Mouse (Mus musculus) layer of hippocampus, postnatal 14 days (tissue): ENCODE data around the gene Uri1. TPM values are rescaled to one million over a fixed set of nuclear protein-coding genes. Genes with fewer than 3 reads are reported as not detected.

Experiments
- DNase-seq, 2 experiments: peaks; one replicate each; pipeline ENCODE4 v3.0.0; 2021 to 2022; ENCODE audit warnings: low spot score in 2 of 2, mixed read lengths in 1 of 2
- long read RNA-seq, 2 experiments: library from polyadenylated mRNA; stranded (forward); transcript quantifications; one replicate each; pipeline ENCODE4 v2.0.0; 2021
- total RNA-seq, 2 experiments: library from RNA; stranded (reverse); gene quantifications; 2 replicates each; pipeline ENCODE4 v1.2.3; 2021

Uri1 gene
- 10 to 100 TPM; 45.4 to 48.4 TPM for total RNA-seq
- long read RNA-seq, experiment 1, transcript Uri1-201 (11 exons, 3,441 nt): major isoform, 79 of 90 reads
- long read RNA-seq, experiment 1, partial matches to known transcripts: 3 of 90 reads
- long read RNA-seq, experiment 1, other reads (novel, unspliced or antisense): 8 of 90 reads
- long read RNA-seq, experiment 2, transcript Uri1-201 (11 exons, 3,441 nt): major isoform, 85 of 97 reads
- long read RNA-seq, experiment 2, partial matches to known transcripts: 1 of 97 reads
- long read RNA-seq, experiment 2, other reads (novel, unspliced or antisense): 11 of 97 reads

DNA sequence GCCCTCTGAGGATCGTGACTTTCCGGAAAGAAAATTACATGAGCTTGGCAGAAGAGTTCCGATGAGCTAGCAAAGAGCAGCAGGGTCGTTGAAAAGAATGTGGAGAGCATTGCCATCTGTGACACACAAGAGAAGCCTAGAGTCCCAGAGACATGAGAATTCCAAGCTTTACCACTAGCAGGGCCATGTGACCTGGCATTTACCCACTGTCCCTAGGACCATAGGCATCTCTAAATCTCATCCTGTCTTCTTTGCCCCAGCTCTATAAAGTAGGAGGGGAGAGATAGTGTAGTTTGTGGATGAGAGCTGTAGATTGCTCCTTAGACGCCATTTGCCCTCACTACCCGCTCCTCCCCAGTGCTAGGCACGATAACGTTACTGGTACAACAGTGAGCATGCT, at the start of gene Uri1:
Uri1 (minus strand) TSS at position 101 of the 400 bp plus-strand sequence.
- DNase-seq: no peak

GRCm38 (mm10) chr7:38071065-38071464, 47.7 kb upstream of the Uri1 start:
- DNase-seq: no peak

GRCm38 (mm10) chr7:38070663-38071062, 47.3 kb upstream of the Uri1 start:
- DNase-seq: no peak

DNA sequence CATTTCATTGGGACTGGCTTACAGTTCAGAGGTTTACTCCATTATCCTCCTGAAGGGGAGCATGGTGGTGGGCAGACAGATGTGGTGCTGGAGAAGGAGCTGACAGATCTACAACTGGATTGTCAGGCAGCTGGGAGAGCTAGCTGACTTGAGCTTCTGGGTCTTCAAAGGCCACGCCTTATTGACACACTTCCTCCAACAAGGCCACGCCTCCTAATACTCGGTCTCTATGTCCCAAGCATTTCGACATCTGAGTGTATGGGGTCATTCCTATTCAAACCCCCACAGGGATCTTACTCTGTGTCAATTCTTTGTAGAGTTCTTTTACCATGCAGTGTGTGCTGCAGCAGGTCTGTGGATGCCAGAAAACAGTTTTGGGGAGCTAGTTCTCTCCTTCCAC, 41.1 kb upstream of the Uri1 start:
- no peak for DNase-seq

- DNase-seq: peak; percentile 90 to 91
Observed at GRCm38 (mm10) chr7:38061060-38061970, 38.0 kb upstream of the Uri1 start.

DNA sequence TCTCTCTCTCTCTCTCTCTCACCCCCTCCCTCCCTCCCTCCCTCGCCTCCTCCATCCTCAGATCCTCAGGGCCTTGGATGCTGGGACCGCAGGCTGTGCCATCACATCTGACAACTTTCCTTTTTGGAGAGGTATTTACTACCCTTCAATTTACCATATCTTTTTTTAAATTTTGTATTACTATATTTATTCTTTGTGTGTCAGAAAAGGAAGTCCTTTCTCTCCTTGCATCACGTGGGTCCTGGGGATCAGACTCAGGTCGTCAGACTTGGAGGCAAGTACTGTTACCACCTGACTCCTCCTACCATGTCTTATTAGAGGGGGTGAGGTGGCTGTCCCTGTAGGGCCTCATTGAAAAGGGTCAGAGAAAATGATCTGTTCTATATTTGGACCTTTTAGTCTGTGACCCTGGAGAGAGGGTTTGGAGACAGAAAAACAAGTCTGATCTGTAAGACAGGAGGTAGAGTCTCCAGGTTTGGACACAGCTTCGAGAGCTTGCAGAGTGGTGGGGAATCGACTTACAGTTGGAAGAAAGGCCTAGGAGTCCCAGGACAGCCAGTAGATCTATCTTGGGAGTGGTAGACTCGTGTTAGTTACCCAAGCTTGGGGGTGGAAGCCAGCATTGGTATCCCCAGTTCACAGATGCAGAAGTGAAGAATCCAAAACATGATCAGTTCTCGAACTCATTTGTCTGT, 36.4 kb upstream of the Uri1 start:
- DNase-seq: no peak

- no peak for DNase-seq
Observed at GRCm38 (mm10) chr7:38059096-38059495, 35.7 kb upstream of the Uri1 start.

DNA sequence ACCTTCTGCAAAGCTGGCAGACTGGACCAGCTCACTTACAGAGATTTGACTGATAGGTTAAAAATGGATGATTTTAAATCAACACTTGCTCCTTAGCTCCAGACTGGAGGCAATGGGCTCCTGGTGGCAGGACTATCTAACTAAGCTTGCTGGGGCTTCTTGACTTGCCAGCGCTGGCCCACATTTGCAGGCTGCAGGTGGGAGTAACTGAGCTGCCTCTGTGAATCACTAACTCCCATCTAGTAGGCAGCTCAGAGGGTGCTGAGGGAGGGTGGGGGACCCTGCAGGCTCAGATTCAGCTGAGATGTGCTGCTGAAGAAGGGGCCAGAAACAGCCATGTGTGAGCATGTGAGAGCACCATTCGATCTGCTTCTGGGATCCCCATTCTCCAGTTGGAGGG, 32.6 kb upstream of the Uri1 start:
- DNase-seq: no peak

DNA sequence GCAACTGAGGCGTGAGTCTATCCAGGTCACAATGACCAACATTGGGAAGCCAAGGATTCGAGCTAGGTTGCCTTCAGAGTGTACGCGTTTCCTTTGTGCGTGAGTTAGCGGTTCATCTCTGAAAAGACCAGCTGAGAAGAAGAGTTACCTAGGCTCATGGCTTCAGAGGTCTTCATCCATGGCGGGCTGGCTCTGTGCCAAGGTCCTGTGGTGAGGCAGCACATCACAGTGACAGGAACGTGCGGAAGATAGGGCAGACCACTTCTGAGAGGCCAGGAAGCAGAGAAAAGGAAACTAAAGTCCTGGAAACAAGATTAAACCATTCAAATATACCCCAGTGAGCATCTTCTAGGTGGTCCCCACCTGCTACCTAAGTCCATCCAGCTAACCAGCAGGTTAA, 30.9 kb upstream of the Uri1 start:
- no peak for DNase-seq

DNA sequence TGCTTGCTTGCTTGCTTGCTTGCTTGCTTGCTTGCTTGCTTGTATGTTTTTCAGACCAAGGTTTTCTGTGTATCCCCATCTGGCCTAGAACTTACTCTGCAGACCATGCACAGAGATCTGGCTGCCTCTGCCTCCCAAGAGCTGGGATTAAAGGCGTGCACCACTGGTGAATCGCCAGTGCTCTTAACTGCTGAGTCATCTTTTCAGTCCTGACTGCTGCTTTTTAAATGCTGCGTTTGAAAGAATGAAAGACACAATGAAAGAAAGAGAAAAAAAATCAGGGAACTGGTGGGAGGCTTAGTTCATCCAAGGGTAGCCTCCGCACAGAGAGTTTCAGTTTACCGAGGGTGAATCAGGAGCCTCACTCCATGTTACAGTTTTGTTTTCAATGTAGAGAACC, 23.9 kb upstream of the Uri1 start:
- no peak for DNase-seq

- DNase-seq: no peak
Observed at GRCm38 (mm10) chr7:38041244-38041643, 17.9 kb upstream of the Uri1 start.

- no peak for DNase-seq
Observed at GRCm38 (mm10) chr7:38037586-38037985, 14.2 kb upstream of the Uri1 start.

DNA sequence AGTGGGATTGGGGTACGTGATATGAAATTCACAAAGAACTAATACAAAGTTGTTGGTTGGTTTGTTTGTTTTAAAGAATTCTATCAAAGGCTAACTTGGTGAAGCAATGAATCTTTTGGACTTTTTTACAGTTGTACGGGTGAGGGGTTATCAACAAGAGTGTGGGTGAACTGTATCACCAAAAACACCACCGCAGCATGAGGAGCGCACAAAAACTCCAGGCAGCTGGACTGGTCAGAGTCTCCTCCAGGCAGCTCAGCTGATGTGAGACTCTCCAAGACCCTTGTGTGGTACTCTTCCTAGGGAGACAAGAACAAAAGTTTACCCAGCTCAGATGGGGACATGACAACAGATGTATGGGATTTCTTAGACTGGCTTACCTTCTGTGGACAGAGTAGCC, 7.8 kb upstream of the Uri1 start:
- DNase-seq: no peak

GRCm38 (mm10) chr7:38030606-38031005, 7.3 kb upstream of the Uri1 start:
- no peak for DNase-seq

- no peak for DNase-seq
Observed at GRCm38 (mm10) chr7:38029986-38030385, 6.6 kb upstream of the Uri1 start.

DNA sequence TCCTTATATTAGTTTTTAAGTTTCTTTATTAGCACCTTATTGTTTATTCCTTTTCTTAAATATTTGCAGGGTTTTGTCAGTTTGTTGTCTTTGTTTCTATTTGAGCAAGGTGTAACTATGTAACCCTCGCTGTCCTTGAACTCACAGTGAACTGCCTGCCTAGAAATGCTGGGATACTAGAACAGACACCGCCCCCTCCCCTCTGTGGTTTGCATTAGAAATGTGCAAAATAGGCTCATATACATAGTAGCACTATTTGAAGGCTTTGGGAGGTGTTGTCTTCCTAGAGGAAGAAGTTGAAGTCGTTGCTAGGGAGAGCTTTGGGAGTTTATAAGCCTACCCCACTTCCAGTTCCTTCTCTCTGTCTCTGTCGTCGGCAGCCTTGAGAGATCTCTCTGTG, 5.7 kb upstream of the Uri1 start:
- no peak for DNase-seq

GRCm38 (mm10) chr7:38027940-38028600, 4.7 kb upstream of the Uri1 start:
- no peak for DNase-seq

DNA sequence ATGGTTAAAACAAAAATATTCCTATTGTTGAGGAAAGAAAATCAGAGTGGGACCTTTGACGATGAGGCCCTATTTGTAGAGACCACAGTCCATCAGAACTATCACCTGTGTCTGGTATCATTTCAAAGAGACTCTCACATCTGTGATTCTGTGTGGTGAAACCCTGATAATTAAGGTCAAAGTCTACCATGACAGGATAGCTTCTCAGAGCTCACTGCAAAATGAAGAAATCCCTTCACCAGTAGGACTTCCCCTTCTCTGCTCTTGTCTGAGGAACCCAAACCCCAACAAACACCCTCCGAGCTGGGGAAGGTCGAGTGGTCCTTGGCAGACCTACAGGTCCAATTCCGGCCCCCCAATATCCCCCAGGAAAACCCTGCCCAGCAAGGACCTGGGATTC, 1.5 kb upstream of the Uri1 start:
- no peak for DNase-seq

DNA sequence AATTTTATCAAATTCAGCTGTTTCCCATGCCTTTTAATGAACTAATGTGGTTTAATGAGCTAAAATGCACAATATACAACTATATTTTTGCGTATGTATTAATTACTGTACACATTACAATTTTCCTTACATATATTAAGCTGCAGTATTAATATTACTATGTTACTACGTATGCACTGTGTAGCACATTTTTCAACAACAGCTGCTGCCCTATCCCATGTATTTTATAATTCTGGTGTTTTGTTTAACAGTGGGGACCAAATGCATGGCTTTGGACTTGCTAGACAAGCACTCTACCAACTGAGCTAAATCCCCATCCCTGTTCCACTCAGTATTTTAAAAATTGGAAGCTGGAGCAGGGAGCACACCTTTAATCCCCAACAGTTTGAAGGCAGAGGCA, 3.6 kb downstream of the Uri1 start:
- no peak for DNase-seq

DNA sequence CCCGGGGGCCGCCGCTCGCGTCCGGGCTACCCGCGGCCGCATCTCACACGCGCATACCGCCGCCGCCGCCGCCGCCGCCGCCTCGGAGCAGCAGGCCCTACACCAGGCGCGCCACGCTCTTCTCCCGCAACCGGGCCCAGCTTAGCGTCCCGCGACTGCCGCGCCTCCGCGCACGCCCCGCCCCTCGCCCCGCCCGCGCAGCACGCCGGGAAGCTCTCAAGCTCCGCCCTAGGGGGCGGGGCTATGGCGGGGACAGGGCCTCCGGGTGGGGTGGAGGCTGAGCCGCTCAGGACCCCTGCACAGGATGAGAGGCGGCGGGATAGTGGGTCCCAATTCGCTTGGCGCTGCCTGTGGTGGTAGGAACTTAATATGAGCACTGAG, 4.0 kb downstream of the Uri1 start:
- peak in 1 of 2 experiments; percentile 89 for DNase-seq
